Mouse (Mus musculus): ENCODE measurements around the gene Ajm1.
A peak's percentile ranks its signal among the peaks of the same experiment; 100 is the strongest.

Ajm1 gene

DNA sequence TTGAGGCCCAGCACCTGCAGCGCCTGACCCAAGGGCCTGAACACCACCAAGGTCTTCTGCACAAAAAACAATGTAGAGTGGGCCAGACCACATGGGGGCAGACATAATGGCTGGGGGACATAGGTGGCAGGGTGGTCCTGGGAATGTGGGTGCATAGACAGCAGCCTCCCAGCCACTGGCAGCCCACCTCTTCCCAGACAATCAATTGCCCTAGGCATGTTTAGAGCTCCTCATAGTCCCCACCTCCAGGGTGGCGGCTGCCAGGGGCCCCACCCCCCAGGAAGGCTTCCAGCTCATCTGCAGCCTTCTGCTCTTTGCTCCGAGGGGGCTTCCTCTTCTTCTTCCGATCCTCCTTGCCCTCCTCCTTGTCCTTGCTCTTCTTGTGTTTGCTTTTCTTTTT is 2.0 kb upstream of the Ajm1 start:
- no peak for DNase-seq (ENCODE audit: low spot score in 2 of 2)

DNA sequence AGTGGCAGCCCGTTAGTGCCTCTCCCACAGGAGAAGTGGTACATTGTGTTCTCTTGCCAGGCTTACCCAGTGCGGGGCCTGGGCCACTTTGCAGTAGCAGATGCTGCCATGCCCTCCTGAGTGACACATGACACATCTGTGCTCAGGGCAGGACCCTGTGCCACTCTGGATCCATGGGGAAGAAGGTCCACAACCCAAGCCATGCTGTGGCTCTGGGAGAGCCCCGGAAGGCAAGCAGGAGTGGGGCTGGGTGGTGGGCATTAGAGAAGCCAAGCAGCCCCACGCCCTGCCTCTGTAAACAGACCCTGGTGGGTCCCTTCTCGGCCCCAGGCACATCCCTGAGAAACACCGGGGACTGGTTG is 1.5 kb upstream of the Ajm1 start:
- DNase-seq (ENCODE audit: low spot score in 2 of 2) = no peak

GRCm38 (mm10) chr2:25582466-25583119 is 1.0 kb upstream of the Ajm1 start:
- no peak for DNase-seq (ENCODE audit: low spot score in 2 of 2)

DNA sequence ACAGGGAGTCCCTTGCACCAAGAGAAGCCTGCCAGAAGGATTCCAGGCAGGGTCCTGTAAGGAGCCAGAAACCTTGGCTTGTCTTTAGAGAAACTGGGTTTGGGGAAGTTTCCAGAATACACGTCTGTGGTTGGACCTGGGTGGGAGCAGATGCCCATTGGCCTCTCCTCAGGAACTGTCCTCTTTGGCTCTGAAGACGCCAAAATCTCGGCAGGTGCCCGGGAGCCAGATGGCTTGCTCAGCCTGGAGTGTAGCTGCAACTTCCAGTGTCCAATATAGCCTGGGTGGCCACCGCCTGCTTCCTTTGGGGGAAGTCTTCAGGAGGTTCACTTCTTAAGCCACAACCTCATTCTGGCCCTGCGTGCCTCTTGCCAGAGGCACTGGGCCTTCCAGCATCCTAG is 344 bp upstream of the Ajm1 start:
- DNase-seq (ENCODE audit: low spot score in 2 of 2) = no peak

DNA sequence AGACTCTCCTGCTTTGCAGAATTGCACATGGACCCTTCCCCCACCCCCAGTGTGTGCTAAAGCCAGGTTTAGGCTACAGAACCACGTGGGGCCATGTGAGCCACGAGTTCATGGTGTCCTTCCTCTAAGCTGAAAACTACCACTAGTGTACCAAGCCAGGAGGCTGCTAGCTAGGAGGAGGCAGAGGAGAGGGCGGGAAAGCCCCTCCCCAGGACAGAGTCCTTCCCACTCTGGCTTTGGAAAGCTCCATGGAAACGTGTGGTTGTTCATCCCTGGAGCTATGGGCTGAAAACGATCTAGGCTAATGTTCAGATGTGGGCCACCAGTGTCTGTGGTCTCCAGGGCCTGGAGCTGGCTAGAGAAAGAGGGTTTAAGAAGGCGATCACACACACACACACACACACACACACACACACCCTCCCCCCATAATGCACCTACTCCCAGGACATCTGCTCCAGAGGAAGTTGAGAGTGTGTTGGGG is 896 bp downstream of the Ajm1 start:
- no peak for DNase-seq (ENCODE audit: low spot score in 2 of 2)

DNA sequence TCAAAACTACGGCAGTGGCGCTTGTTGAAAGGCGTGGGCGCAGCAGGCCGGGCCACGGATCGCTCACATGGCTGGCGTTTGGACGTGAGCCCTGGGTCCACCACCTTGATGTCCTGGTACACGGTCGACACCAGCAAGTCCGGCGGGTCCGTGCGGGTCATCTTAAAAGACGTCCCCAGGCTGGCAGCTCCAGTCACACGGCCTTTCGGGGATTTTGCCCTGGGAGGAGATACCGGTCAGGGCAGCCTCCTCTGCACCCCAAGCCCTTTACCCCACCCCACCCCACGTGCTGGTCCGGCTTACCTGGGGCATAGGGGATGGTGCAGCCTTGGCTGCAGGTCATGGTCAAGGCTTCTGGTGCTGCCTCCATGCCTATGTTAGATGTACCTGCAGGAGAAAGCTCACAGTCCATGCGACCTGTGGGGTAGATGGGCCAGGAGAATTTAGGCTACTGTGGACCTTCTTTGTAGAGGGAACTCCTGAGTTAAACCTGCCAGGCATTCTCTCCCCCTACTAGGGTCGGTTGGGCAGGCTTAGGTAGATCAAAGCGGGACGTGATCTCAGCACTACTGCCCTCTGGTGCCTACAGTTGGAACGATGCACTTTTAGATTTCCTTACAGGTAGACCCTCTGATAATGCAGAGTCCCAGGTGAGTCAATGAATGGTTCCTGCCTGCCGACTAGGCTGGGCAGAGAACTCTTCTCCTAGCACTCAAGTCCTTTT is 1.7 kb downstream of the Ajm1 start:
- peak in 1 of 2 experiments; percentile 34 for DNase-seq (ENCODE audit: low spot score in 2 of 2)

DNA sequence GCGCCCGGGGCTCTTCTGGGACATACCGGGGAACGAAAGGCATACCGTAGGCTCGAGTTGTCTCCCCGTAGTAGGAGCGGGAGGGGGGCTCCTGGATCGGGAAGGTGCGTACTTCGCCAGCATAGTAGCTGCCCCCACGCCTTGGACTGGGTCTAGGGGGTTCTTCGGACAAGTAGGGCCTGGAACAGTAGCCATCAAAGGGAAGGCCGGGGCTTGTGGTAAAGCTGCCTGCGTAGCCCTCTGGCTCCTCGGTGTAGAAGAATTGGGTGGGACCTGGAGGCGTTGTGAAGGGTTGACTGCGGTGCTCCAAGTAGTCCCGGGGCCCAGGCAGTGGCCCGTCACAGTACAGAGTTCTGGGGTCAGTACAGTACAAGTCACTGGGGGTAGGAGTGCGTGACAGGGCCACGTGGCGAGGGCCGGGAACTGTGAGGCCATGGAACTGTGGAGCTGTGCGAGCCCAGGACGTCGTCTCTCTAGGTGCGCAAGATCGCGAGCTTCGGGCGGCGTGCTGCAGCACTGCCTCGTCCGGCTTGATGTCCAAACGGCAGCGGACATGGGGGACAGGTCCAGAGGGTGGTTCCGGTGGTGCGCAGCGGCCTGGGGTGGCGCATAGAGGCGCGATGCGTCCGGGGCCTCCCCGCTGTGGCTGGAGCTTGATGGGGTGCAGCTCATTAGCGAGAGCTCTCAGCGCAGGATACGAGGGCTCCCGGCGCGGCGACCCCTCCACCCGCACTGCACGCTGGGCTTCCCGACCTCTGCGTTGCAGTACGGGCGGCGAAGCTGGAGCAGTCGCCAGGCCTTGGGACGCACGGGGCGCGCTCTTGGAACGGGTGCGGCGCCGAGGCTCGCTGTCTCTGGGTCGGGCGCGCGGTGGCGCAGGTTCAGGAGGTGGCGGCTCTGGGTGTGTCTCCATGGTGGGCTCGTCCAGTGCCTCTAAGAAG is 2.5 kb downstream of the Ajm1 start:
- no peak for DNase-seq (ENCODE audit: low spot score in 2 of 2)

DNA sequence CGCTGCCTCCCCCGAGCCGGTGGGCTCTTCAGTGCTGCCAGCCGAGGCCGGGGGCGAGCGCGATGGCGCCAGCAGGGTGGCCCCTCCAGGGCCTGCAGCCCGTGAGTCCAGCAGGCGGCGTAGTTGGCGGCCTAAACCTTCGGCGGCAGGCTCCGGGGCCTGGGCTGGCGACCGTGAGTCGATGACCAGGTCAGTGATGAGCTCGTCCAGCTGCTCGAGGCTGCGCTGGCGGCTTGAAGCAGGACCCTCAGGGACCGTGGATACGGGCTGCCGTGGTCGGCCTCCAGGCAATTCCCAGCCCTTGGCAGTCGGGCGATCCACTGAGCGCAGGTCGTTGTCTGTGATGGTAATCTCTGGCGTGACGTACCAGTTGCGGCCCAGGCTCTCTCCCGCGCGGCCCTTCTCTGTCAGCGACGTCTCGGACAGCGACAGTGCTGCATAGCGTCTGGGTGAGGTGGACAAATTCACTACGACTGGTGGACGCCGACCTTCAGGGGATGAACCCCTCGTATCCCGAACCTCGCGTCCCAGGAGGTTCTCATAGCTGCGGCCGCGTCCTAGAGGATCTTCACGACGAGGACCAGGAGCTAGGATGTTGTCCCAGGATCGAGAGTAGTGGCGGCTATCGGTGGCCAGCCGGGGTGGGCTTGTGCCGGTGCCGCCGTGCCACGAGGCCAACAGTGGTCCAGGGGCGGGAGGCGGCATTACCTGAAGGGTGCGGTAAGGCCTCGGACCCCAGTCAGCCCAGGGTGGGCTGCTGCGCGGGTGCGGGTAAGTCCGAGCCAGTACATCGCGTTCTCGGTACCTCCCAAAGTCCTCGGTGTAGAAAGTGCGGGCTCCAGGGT is 3.4 kb downstream of the Ajm1 start:
- no peak for DNase-seq (ENCODE audit: low spot score in 2 of 2)

GRCm38 (mm10) chr2:25576965-25577891 is 4.3 kb downstream of the Ajm1 start:
- no peak for DNase-seq (ENCODE audit: low spot score in 2 of 2)

DNA sequence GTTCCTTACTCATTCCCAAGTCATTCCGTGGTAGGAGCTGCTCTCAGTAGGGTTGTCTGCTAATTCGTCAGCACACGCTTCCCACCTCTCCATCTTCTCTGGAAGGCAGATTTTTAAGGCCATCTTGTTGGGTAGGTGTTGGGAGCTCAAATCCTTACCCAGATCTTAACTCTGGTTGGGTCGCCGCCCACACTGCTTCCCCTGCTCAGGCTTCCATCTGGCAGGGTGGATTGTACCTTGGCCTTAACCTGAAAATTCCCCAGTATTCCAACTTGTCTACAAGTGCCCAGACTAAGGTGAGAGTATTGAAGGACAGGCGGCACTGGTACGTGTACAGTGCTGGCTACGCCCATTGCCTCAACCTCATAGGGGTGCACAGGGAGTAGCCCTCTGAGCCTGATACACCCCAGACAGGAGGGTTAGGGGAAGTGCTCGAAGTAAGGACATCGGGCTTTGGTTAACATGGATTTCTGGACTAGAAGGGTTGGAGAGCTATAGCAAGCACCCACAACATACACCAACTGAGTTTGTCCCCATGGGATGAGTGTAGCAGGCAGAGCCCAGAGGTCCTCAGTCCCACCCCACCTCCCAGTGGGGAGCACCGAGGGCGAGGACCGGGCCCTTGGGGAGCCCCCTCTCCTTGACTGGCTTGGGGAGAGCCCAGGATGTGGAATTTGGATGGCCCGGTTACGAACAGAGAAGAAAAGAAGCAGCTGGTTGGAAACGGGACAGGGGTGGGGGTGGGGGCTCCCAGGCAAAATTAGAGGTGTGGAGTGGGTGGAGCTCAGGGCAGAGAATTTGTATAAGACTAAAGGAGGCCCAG is 5.3 kb downstream of the Ajm1 start:
- no peak for DNase-seq (ENCODE audit: low spot score in 2 of 2)

- DNase-seq (ENCODE audit: low spot score in 2 of 2) = peak in 1 of 2 experiments; percentile 37
Observed at GRCm38 (mm10) chr2:25575432-25576027, 6.0 kb downstream of the Ajm1 start.

DNA sequence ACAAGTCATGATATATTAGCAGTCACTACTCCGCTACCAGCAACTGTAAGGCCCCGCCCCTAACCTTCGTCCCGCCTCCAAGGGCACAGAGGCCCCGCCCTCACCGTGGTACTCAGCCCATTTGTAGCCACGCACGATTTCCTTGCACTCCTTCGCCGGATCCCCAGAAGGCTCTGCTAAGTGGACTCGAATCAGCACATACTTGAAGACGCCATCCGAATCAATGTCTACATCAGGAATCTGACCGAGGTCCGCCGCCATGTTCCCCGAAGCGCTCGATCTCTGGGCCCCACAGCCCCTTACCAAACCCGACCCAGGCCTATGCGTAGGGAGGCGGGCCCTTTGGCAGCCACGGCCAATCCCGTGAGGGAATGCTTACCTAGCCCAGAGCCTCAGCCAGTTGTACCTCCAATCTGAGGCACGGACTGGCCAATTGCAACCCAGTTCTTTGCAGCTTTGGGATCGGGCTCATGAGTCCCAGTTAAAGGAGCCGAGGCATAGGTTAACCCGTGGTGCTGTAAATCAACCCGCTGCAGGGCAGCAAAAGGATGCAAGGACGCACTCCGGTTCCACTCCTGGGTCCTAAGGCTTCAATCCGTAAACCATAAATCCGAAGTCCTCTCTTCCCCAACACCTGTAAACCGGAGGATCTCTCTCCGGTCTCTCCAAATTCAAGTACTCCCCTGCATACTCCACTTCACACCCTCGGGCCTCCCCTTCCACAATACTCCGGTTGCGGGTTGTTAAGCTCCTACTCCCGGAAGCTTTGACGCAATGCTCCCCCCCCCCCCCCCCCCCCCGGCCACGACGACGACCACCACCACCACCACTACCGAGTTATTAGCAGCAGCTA is 6.8 kb downstream of the Ajm1 start, which contains the start of the genes Mamdc4 and Phpt1:
Gene Mamdc4 (minus strand): TSS at position 267 of the 853 bp plus-strand sequence.
Gene Phpt1 (minus strand): TSS at position 646 of the 853 bp plus-strand sequence.
- DNase-seq (ENCODE audit: low spot score in 2 of 2) = peak; percentile 94 to 98

GRCm38 (mm10) chr2:25574136-25574535 is 7.4 kb downstream of the Ajm1 start:
- no peak for DNase-seq (ENCODE audit: low spot score in 2 of 2)

DNA sequence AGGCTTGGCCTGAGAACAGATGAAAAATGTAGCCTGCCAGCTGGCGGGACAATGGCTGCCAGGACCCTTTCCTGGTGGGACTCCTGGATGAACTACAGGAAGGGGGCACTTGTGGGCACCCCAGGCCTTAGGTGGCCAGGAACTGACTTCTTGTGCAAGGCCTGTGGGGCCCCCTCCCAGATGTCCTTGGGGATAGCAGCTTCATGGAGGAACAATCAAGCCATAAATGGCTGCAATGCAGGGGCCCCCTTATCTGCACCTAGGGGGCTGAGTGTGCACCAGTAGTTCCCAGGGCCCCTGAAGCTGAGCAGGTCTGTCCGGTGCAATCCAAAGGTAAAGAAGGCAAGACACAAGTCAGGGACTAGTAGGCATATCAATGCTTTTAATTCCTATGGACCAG is 8.5 kb downstream of the Ajm1 start:
- DNase-seq (ENCODE audit: low spot score in 2 of 2) = no peak

DNA sequence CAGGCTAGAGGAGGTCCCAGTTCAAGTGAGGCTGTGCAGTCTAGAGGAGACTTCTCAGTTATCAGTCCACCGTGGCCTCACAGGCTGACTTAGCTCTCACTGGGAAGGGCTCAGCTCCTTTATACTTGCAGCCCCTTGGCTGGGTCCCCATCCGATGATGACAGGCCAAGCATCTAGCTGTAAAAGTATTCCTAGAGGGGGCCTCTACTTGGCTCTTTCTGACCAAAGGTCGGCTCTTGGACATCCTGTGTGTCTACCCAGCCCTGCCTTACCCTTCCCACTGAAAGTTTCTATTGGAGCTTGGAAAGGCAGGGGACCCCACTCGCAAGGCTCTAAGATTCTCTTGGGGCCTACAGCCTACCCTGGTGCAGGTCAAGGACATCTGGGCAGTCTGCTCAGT is 10.3 kb downstream of the Ajm1 start:
- DNase-seq (ENCODE audit: low spot score in 2 of 2) = no peak

DNA sequence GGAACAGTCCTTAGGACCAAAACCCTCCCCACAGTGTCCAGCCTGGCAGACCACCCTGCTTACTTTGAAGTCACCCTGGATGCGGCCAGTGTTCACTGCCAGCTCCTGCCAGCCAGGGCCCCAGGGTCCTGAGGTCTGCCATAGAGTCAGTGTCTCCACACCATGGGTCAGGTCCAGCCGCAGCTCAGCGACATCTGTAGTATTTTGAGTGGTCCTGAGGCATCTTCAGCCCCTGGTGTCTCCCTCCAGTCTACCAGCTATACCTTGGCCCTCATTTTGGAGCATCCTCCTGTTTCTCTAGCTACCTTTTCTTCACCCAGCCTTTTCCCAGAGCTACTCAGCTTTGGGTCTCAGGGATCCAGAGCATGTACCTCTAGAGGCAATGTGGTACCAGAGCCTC is 12.2 kb downstream of the Ajm1 start:
- no peak for DNase-seq (ENCODE audit: low spot score in 2 of 2)

- no peak for DNase-seq (ENCODE audit: low spot score in 2 of 2)
Observed at GRCm38 (mm10) chr2:25568473-25569019, 13.0 kb downstream of the Ajm1 start.

DNA sequence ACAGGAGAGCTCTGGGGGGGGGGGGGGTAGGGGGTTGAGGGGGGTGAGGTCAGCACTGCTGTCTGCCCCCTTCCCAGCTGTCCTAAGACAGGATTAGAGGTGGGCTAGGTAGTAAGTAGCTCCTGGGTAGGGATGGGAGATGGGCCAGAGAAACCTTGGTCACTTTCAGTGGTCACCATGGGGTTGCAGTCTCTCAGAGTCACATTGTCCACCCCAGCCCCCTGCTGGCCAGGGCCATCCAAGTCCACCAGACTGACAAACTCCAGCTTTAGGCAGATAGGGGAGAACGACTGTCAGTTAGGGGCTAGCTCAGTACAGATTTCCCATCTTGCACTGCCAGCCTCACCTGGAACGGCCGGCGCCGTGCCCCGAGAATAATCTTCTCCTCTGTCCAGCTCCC is 15.0 kb downstream of the Ajm1 start:
- no peak for DNase-seq (ENCODE audit: low spot score in 2 of 2)
